23 mouse cellular contexts compared by ENCODE assay signal in the genomic region with DNA sequence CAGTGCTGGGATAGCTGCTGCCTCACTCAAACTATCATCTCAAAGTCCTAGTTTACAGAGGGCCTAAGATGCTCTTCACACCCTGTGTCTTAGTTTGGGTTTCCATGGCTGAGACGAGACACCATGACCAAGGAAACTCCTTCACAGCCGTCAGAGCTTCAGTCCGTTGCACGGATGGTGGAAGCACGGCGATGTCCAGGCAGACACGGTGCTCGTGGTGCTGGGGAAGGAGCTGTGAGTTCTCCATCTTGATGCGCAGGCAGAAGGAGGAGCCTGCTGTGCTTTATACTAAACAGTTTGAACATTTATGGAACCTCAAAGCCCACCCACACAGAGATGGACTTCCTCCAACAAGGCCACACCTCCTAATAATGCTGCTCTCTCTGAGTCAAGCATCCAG. TPM values are rescaled to one million over a fixed set of nuclear protein-coding genes. Genes with fewer than 3 reads are reported as not detected.
"Had no signal": no experiment of that assay in that cellular context is flagged by ENCODE, and none has a peak within 500 bp of the region (broad histone marks: within the 10 kb centered on the region; RNA-seq: fewer than 3 reads in every experiment).

No protein-coding gene starts in this region.

- H3K27me3 ChIP-seq: midbrain, embryonic 12.5 days; neural tube, embryonic 12.5 days; stomach, embryonic 15.5 days had no signal

- H3K27ac ChIP-seq: midbrain, embryonic 10.5 days; midbrain, embryonic 12.5 days; neural tube, embryonic 12.5 days; stomach, embryonic 15.5 days; stomach, postnatal 0 days had no signal

- DNase-seq: lung, adult 18-20 months; lung, embryonic 14.5 days; lung, postnatal 10 days; lung, postnatal 4 days; midbrain, embryonic 14.5 days; right cerebral cortex, postnatal 14 days; thymus, adult 2 months; thymus, postnatal 25 days; thymus, postnatal 4 days had no signal

- H3K9ac ChIP-seq: lung, embryonic 14.5 days; midbrain, embryonic 12.5 days; neural tube, embryonic 12.5 days; stomach, embryonic 15.5 days had no signal

- H3K4me2 ChIP-seq: lung, embryonic 14.5 days; midbrain, embryonic 12.5 days; neural tube, embryonic 12.5 days; stomach, embryonic 15.5 days had no signal

- H3K4me3 ChIP-seq: midbrain, embryonic 10.5 days; midbrain, embryonic 12.5 days; neural tube, embryonic 12.5 days; stomach, embryonic 15.5 days had no signal

- H3K9me3 ChIP-seq: midbrain, embryonic 10.5 days; midbrain, embryonic 12.5 days; neural tube, embryonic 12.5 days; stomach, embryonic 15.5 days had no signal

- H3K4me1 ChIP-seq: midbrain, embryonic 10.5 days; midbrain, embryonic 12.5 days; neural tube, embryonic 12.5 days; stomach, embryonic 15.5 days had no signal

RNA-seq across cellular contexts. Expression of a gene that starts 30.1 kb away (rescaled TPM):
- total RNA-seq: megakaryocyte, adult 5-6 weeks; megakaryocyte-erythroid progenitor cell, adult 5-6 weeks; neutrophil, adult 5-6 weeks had no signal
- polyA plus RNA-seq: lung, embryonic 14.5 days had no signal

RNA-seq across cellular contexts. Expression of a gene that starts 58.5 kb away (rescaled TPM):
- total RNA-seq: megakaryocyte, adult 5-6 weeks; megakaryocyte-erythroid progenitor cell, adult 5-6 weeks; neutrophil, adult 5-6 weeks had no signal
- polyA plus RNA-seq: lung, embryonic 14.5 days; lung, embryonic 16.5 days; midbrain, embryonic 10.5 days; midbrain, embryonic 12.5 days; midbrain, embryonic 14.5 days; midbrain, embryonic 16.5 days; neural tube, embryonic 12.5 days; neural tube, embryonic 14.5 days; spleen, adult 2 months; stomach, embryonic 15.5 days; stomach, postnatal 0 days; testis, adult 2 months; thymus, adult 2 months; urinary bladder, adult 2 months had no signal
